Mouse (Mus musculus) sigmoid colon, adult 10 weeks (tissue): ENCODE results near the gene Tmem131. TPM values are rescaled to one million over a fixed set of nuclear protein-coding genes. Genes with fewer than 3 reads are reported as not detected.

Experiments
- polyA plus RNA-seq: library from polyadenylated mRNA; stranded (reverse); fragments of 350-450 nt; fragmentation: Illumina TruSeq; extraction: RNeasy Lipid Tissue Mini Kit (QIAGEN cat#74804); gene quantifications from one replicate; pipeline ENCODE4 v1.2.3, GENCODE M21; 2014; ENCODE audit warnings: low read depth, low replicate concordance

The Tmem131 gene
- 104 TPM for polyA plus RNA-seq

DNA sequence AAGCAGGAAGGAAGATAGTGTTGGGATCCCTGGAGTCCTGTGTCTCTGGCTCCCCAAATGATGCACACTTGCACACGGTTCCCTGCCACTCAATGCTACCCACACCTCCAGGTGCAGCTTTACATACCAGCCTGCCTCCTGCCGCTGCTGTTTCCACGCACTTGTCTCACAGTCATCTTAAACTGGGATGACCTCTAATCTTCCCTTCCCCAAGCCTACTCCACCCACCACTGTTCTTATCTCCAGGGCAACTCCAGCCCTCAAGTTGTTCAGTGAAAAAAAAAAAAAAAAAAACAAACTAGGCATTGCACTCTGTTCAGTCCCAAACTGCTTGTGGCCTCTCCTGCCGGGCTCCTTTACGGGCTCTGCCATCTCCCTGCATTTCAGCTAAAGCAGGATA lies at the start of gene Tmem131:
Gene Tmem131, minus strand, starts transcription at position 14 of the 400 bp plus-strand sequence.

GRCm38 (mm10) chr1:36761568-36761967 lies 181.9 kb downstream of the Tmem131 start, which contains the start of gene Zap70:
TSS of gene Zap70 (plus strand) at chr1:36761798.

Other genes starting within 250 kb of the Tmem131 start
- not detected for gene 4933424G06Rik, start 233.5 kb downstream of the Tmem131 start, polyA plus RNA-seq
- 19.0 TPM for gene Actr1b, start 229.2 kb downstream of the Tmem131 start, polyA plus RNA-seq
- gene Zap70, start 181.9 kb downstream of the Tmem131 start, polyA plus RNA-seq = not detected
- 3.7 TPM for gene Vwa3b, start 82.9 kb upstream of the Tmem131 start, polyA plus RNA-seq